Mouse (Mus musculus) limb, embryonic 11.5 days (tissue): ENCODE measurements around the gene Fam227a. TPM values are rescaled to one million over a fixed set of nuclear protein-coding genes. Genes with fewer than 3 reads are reported as not detected.

Experiments used
- ATAC-seq: fragments of 200-750 bp; cut with Nextera tagmentation; 2 replicates; pipeline ENCODE4 v1.8.0; 2017; ENCODE audit warnings: low read depth; ENCODE audit not compliant: insufficient number of reproducible peaks, low FRiP score, low TSS enrichment
- DNase-seq: peaks from one replicate; pipeline ENCODE4 v3.0.0-alpha.2; 2015; ENCODE audit warnings: low spot score
- H3K27ac ChIP-seq: fragments of 300-500 bp; sonication (generic); replicated peaks from 2 replicates; pipeline ENCODE4 v1.5.1; 2014; ENCODE audit warnings: low read depth, mild to moderate bottlenecking, low read length
- H3K27me3 ChIP-seq: fragments of 300-500 bp; sonication (generic); 2 replicates; pipeline ENCODE4 v1.6.1; 2014; ENCODE audit warnings: mild to moderate bottlenecking, low read length, mixed read lengths; ENCODE audit not compliant: control insufficient read depth, insufficient read depth
- H3K36me3 ChIP-seq: fragments of 300-500 bp; sonication (generic); 2 replicates; pipeline ENCODE4 v1.6.1; 2014; ENCODE audit warnings: mild to moderate bottlenecking, low read length, moderate library complexity, mixed read lengths; ENCODE audit not compliant: control insufficient read depth, insufficient read depth
- H3K4me1 ChIP-seq: fragments of 300-500 bp; sonication (generic); 2 replicates; pipeline ENCODE4 v1.6.1; 2014; ENCODE audit warnings: low read length, mixed read lengths; ENCODE audit not compliant: control insufficient read depth, insufficient read depth
- H3K4me2 ChIP-seq: fragments of 300-500 bp; sonication (generic); 2 replicates; pipeline ENCODE4 v1.6.1; 2014; ENCODE audit warnings: low read depth, mild to moderate bottlenecking, moderate library complexity; ENCODE audit not compliant: severe bottlenecking
- H3K4me3 ChIP-seq: fragments of 300-500 bp; sonication (generic); 2 replicates; pipeline ENCODE4 v1.5.1; 2014; ENCODE audit warnings: low read depth, low read length
- H3K9ac ChIP-seq: fragments of 300-500 bp; sonication (generic); 2 replicates; pipeline ENCODE4 v1.6.1; 2014; ENCODE audit warnings: mild to moderate bottlenecking, low read length
- H3K9me3 ChIP-seq: fragments of 300-500 bp; sonication (generic); 2 replicates; pipeline ENCODE4 v1.6.1; 2016; ENCODE audit warnings: low read length; ENCODE audit not compliant: control insufficient read depth
- WGBS: fragments of 180-500 bp; shearing (Covaris S2); extraction: QIAGEN DNeasy Blood & Tissue Kit; methylation state at CpG from one replicate; pipeline ENCODE4 v1.1.7; 2014; 5-methylcytosine and 5-hydroxymethylcytosine counted together
- polyA plus RNA-seq: library from polyadenylated mRNA; unstranded; fragments of >200 nt; fragmentation: Nextera tagmentation; extraction: Ambion mirVana; gene quantifications from 2 replicates; pipeline ENCODE4 v1.2.1, GENCODE M21; 2014

Gene Fam227a
- polyA plus RNA-seq, 1 experiment from 2014 or later, result 2.0 TPM

GRCm38 (mm10) chr15:79650569-79650968 is 8.2 kb downstream of the Fam227a start:
- no peaks in the 10 kb centered on the region for H3K36me3 ChIP-seq
- peak; percentile 64 for DNase-seq

GRCm38 (mm10) chr15:79648130-79648529 is 10.6 kb downstream of the Fam227a start:
- Histone ChIP-seq H3K27ac (no peak overlapping the region), H3K4me3 (no peak overlapping the region), H3K9me3 (no peaks in the 10 kb centered on the region), H3K9ac (no peak overlapping the region), H3K4me2 (no peak overlapping the region), H3K4me1 (no peaks in the 10 kb centered on the region), H3K36me3 (no peaks in the 10 kb centered on the region), H3K27me3 (no peaks in the 10 kb centered on the region)
- WGBS, result 89% methylated on average over 12 of the region's 12 CpGs
- no peak for ATAC-seq
- DNase-seq, result no peak

More at GRCm38 (mm10) chr15:79650569-79650968, 8.2 kb downstream of the Fam227a start:
- no peaks in the 10 kb centered on the region for H3K27me3 ChIP-seq
- no peak overlapping the region for H3K4me2 ChIP-seq
- ATAC-seq, result no peak
- no peaks in the 10 kb centered on the region for H3K4me1 ChIP-seq
- H3K4me3 ChIP-seq, result no peak overlapping the region
- no peak overlapping the region for H3K9ac ChIP-seq
- H3K27ac ChIP-seq, result no peak overlapping the region
- no peaks in the 10 kb centered on the region for H3K9me3 ChIP-seq

GRCm38 (mm10) chr15:79645483-79645882 is 13.3 kb downstream of the Fam227a start:
- DNase-seq (no peak), ATAC-seq (no peak)
- Histone ChIP-seq H3K27ac (no peak overlapping the region), H3K4me2 (no peak overlapping the region), H3K27me3 (no peaks in the 10 kb centered on the region), H3K9me3 (no peaks in the 10 kb centered on the region), H3K4me1 (no peaks in the 10 kb centered on the region), H3K9ac (no peak overlapping the region), H3K36me3 (no peaks in the 10 kb centered on the region), H3K4me3 (no peak overlapping the region)
- WGBS, result 81% methylated on average over 2 of the region's 2 CpGs

GRCm38 (mm10) chr15:79641135-79641817 is 17.5 kb downstream of the Fam227a start:
- no peak overlapping the region for H3K9ac ChIP-seq
- 78% methylated on average over 12 of the region's 12 CpGs for WGBS
- H3K4me2 ChIP-seq, result no peak overlapping the region
- H3K27ac ChIP-seq, result no peak overlapping the region
- H3K9me3 ChIP-seq, result no peaks in the 10 kb centered on the region
- H3K4me3 ChIP-seq, result no peak overlapping the region
- ATAC-seq (no peak), DNase-seq (no peak)
- H3K4me1 ChIP-seq, result no peaks in the 10 kb centered on the region
- no peaks in the 10 kb centered on the region for H3K27me3 ChIP-seq
- H3K36me3 ChIP-seq, result no peaks in the 10 kb centered on the region

- no peak overlapping the region for H3K4me3 ChIP-seq
- no peak overlapping the region for H3K9ac ChIP-seq
- no peaks in the 10 kb centered on the region for H3K4me1 ChIP-seq
- WGBS, result 53% methylated on average over 2 of the region's 2 CpGs
- H3K27ac ChIP-seq, result no peak overlapping the region
- no peak overlapping the region for H3K4me2 ChIP-seq
- ATAC-seq, result no peak
- H3K27me3 ChIP-seq, result no peaks in the 10 kb centered on the region
- no peaks in the 10 kb centered on the region for H3K9me3 ChIP-seq
- peaks cover 3% of the 10 kb centered on the region; the same call in 1 of the 2 replicates for H3K36me3 ChIP-seq
- no peak for DNase-seq
Measured at GRCm38 (mm10) chr15:79630471-79630870, 28.3 kb downstream of the Fam227a start.

GRCm38 (mm10) chr15:79619770-79620414 is 38.9 kb downstream of the Fam227a start:
- no peak for DNase-seq

GRCm38 (mm10) chr15:79618456-79618855 is 40.3 kb downstream of the Fam227a start:
- Histone ChIP-seq H3K4me2 (no peak overlapping the region), H3K27me3 (no peaks in the 10 kb centered on the region), H3K4me1 (no peaks in the 10 kb centered on the region), H3K4me3 (no peak overlapping the region), H3K27ac (no peak overlapping the region), H3K36me3 (peaks cover 2% of the 10 kb centered on the region; the same call in 1 of the 2 replicates), H3K9ac (no peak overlapping the region), H3K9me3 (no peaks in the 10 kb centered on the region)
- ATAC-seq (no peak), DNase-seq (no peak)
- WGBS, result 89% methylated on average over 7 of the region's 7 CpGs

More at GRCm38 (mm10) chr15:79619770-79620414, 38.9 kb downstream of the Fam227a start:
- H3K27ac ChIP-seq, result no peak overlapping the region
- H3K4me3 ChIP-seq, result no peak overlapping the region
- H3K4me2 ChIP-seq, result no peak overlapping the region
- H3K9me3 ChIP-seq, result no peaks in the 10 kb centered on the region
- no peaks in the 10 kb centered on the region for H3K27me3 ChIP-seq
- 76% methylated on average over 11 of the region's 11 CpGs for WGBS
- H3K36me3 ChIP-seq, result peaks cover 2% of the 10 kb centered on the region; the same call in 1 of the 2 replicates
- H3K4me1 ChIP-seq, result no peaks in the 10 kb centered on the region
- H3K9ac ChIP-seq, result no peak overlapping the region
- no peak for ATAC-seq

- Histone ChIP-seq H3K36me3 (peaks cover 2% of the 10 kb centered on the region; the same call in 1 of the 2 replicates), H3K4me2 (no peak overlapping the region), H3K27me3 (no peaks in the 10 kb centered on the region), H3K9me3 (no peaks in the 10 kb centered on the region), H3K27ac (no peak overlapping the region), H3K4me1 (no peaks in the 10 kb centered on the region), H3K9ac (no peak overlapping the region), H3K4me3 (no peak overlapping the region)
- 87% methylated on average over 11 of the region's 11 CpGs for WGBS
- no peak for DNase-seq
- no peak for ATAC-seq
Measured at GRCm38 (mm10) chr15:79617135-79617534, 41.6 kb downstream of the Fam227a start.
